Mouse (Mus musculus) spleen, postnatal 14 days (tissue): Measurements from ENCODE around the gene Fam50a.

Source experiments
- DNase-seq, 2 experiments: peaks; one replicate each; pipeline ENCODE4 v3.0.0; 2021 to 2022; ENCODE audit warnings: low spot score in 2 of 2

Gene Fam50a

DNA sequence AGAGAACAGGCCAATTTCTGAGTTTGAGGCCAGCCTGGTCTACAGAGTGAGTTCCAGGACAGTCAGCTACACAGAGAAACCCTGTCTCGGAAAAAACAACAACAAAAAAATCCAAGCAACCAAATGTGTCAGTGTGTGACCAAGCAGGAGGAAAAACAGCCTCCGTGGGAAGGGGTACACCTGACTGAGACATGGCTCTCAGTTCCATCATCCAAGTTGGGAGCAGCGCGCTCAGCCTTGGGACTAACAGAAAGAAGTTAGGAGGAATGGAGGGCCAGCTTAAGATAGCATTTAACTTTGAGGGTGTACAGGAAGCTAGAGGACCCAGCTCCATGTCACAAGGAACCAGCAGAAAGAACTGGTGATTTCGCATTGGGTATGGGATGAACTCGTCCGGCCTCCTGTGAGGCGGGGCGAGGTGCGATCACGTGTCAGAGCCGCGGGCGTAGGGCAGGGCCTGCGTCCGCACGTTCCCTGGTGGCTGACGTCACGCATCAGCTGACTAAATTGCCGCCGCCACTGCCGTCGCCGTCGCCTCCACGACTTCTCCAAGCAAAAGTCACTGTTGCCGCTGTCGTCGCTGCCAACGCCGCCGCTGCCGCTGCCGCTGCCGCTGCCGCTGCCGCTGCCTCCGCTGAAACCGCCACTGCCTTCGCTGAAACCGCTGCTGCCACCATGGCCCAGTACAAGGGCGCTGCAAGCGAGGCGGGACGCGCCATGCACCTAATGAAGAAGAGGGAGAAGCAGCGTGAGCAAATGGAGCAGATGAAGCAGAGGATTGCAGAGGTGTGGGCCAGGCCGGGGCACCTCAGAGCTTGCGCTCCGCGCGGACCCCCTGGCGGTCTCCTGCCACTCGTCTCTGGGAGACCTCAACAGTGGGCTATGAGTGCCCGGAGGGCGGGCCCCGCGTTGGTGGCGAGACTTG is at the start of gene Fam50a:
TSS of gene Fam50a (plus strand) at position 494 of the 925 bp plus-strand sequence.
- DNase-seq, result peak; percentile 73 to 78

DNA sequence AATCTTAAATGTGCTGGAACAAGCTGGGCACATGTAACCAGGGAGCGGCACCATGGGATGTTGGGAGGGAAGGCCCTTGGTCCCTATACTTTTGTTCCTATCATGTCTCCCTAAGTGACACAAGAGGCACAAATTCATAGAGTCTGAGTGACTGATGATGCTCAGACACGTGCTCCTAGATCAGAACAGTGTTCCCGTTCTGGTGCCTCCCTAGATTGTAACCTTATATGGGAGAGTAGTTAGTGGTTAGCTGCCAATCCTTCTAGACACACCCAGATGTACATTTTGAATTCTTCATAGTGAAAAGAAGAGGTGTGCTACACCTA is 43.1 kb upstream of the Fam50a start:
- no peak for DNase-seq

DNA sequence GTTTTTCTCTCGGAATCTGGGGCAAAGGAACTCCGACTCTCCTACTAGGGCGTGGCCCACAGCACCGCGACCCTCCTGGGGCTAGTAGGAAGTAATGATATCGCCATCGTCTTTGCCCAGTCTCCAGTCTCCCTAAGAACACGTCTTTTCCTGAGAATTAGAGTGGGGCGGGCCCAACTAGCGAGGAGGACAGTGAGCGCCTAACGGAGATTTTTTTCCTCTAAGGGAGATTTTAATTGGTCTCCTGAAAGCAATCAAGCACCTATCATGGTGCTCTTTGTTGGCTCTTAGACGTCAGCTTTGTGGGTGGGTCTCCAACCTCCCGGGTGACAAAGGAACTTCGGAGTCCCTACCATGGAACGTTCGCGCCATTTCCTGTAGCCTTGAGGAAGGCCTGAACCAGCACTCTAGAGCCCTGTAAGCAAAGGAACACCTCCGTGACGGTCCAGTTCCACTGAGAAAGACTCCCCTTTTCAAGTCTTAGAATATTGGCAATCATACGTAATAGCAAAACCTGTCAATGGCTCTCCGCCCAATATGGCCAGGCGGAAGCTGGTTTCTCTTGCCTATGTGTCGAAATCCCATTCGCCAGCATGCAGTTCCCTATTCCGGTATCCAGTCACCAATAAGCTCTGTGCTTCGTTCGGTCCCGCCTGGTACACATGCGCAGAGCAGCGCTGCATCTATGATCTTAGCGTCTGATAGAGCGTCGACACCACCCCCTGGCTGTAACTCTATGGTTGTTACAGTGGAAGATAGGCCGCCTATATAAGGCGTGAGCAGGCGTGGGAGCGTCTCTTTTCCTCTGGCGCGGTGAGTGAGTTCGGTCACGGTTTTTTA is 42.6 kb upstream of the Fam50a start, which contains the start of gene Rpl10:
TSS of gene Rpl10 (plus strand) at position 751 of the 840 bp plus-strand sequence.
- DNase-seq, result peak; percentile 69 to 77

DNA sequence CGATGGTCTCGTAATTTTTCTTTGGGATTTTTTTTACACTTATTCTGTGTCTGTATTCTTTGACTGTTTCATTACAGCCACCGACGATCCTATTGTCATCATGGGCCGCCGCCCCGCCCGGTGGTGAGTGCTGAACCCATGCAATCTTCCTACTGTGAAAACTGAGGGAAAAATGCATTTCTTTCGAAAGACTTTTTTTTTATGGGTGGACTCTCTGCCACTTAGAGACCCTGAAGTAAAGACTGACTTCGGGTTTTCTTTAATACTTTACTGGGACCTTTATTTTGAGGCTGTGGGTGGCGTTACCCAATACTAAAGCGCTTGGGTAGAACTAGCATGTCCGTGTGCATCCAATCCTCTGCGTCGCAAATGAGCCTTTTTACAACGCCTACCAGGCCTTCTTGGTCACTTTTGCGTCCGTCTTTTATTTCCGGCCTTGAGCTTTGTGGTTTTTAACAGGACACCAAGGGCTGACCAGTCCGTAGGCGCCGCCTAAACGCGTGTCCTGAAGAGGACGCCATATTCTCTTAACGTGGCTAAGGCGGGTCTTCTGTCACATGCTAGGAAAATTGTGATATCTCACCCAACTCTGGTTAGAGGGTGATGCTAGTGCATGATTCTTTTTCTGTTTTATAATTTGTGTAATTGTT is 41.8 kb upstream of the Fam50a start:
- no peak for DNase-seq

DNA sequence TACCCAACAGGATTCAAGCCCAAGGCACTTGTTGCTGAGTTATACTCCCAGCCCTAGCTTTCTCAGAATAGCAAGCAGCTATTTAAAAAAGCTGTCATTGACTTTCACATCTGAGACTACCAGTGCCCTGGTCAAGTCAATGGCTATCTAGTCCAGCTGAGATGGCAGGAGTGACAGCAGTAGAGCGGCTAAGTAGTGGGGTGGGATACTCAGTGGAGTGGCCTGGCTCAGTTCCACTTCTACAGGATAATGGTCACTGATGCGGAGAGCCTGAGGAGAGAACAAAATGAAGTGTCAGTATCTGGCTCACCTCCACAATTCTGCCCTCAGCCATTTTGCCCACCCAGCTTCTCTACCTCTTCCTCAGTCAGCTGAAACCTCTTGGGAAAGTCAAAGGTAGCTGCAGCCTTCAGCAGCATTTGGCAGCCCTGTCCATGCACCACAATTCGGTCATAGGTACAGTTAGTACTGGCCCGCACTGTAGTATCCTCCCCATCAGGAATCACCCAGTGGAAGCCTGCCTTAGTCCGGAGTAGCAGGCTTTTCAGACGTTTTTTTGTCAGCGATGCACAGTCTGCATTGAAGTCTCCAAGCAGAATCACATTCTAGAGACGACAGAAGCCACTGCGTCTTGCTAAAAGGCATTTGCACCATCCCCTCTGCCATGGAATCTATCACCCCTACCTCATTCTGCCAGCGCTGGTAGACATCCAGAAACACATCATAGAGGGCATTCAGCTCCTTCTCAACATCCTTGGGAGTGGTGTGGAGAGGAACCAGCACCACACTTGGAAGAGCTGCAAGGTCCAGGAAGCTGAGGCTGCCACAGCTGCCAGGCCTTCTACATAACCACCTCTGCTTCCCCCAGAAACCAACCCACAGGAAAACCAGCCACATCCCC is 39.2 kb upstream of the Fam50a start:
- no peak for DNase-seq

DNA sequence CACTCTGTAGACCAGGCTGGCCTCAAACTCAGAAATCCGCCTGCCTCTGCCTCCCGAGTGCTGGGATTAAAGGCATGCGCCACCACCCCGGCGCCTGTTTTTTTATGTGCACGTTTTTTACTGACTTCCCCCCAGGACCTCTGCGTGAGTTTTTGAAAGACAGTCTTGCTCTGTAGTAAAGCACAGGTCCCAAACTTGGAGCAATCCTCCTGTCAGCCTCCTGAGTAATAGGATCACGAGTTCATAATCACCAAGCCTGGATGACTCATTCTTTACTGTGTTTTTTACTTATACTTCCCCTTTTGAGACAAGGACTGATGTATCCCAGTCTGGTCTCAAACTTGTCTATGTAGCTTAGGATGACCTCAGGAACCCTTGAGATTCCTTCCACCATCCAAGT is 34.9 kb upstream of the Fam50a start:
- DNase-seq, result no peak

DNA sequence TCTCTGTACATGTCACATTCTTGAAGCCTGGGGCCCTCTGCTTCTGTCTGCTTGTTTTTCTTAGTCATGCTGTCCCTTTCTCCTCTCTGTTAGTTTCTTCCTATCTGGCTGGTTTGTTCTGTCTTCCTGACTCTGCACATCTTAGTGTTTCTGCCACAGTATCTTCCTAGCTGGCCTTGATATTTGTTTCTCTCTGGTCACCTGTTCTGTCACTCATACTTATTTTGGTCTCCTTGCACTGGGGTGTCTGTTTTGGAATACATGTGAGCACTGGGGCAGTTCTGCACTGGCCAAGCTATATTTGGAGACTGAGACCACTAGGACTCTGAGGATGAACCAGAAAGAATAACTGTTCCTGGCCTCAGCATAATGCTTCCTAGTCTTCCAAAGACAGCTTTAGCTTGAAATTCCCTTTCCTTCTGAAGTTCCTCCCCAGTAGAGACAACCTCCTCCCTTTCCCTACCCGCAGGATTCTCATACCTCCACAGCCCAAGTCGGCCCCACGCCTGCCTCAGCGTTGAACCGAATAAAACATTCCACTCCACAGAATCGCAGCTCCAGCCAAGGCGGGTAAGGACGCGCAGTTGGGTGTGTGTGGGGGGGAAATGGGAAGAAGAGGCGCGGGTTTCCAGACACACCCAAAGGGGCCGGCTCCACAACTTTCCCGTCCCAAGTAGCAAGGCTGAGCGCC is 31.6 kb upstream of the Fam50a start:
- DNase-seq, result no peak

DNA sequence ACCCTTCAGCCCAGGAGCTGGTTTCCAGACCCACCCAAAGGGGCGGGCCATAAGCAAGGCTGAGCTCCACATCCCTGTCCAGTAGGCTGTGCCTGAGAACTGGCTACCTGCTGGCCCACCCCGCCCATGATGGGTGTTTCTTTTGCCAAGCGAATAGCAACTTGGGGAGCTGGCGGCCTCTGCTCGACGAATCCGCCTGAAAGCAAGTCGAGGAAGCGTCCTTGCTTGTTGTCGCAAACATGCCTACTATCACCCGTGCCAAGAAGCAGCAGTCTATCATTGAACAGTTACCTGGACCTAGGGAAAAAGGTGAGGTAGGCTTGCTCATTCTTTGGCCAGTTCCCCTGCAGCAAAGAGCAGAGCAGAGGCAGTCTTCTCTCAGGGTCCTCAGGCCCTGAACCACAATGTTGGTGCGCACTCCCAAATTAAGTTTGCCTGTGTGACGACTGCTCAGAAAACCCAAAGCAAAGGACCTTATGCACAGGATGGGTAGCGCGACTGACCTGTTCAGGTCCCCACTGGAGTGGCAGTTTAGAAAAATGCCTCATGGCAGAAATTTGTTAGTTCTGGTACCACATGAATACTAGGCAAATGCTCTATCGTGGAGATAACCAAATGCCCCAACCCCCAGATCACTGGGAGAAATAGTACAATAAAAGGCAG is 31.0 kb upstream of the Fam50a start, which contains the start of the genes Taz and Dnase1l1:
TSS of gene Taz (plus strand) at position 181 of the 663 bp plus-strand sequence.
TSS of gene Dnase1l1 (minus strand) at position 606 of the 663 bp plus-strand sequence.
- DNase-seq, result peak; percentile 47 to 62

DNA sequence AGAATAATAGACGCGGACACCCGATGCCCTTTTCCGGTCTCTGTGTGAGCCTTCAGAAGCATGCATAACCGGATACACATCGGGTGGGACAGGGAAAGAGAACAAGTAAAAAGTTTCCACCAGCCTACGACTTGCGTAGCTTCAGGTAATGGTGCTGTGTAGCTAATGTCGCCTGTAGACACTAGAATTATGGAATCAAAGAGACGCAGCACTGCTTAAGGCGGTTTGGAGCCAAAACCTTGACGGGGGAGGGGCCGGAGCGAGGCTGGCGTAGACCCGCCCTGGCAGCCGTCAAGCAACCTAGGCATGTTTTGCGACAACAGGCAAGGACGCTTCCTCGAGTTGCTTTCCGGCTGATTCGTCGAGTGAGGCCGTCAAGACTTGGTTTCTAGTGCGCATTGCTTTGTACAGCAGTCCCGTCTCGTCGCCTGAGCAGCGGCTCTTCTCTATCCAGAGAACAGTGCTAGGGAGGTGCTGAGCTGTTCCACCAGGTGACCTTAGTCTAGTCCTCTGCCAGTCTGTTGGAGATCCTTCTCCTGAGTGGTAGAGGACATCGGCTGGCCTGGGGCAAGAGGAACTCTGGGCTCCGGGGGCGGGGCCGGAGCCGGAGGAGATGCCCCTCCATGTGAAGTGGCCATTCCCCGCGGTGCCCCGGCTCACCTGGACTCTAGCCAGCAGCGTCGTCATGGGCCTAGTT is 30.3 kb upstream of the Fam50a start:
- DNase-seq, result peak; percentile 71 to 77

DNA sequence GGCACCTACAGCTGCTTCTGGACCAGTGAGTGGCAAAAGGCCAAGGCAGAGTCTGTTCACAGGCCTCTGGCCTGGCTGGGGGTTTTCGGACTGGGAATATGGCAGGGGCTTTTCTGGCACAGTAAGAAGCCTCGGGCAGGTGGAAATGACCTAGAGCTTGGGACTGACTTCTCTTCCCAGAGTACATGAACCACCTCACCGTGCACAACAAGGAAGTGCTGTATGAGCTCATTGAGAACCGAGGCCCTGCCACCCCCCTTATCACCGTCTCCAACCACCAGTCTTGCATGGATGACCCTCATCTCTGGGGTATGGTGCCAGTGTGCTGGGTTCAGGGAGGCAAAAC is 29.8 kb upstream of the Fam50a start:
- no peak for DNase-seq

DNA sequence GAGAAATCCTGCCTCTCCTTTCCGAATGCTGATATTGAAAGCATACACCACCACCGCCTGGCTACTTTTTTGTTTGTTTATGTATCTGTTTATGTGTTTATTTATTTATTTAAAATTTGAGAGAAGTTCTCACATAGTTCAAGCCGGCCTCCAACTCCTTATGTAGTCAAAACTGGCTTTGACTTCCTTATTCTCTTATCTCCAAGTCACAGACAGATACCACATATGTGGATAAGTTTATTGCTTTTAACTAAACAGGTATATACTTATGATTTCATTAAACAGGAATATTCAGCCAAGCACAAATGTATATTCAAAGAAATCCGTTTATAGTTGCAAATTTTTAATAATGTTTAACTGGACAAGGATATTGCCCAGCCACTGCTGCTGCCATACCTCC is 19.4 kb upstream of the Fam50a start:
- DNase-seq, result no peak

DNA sequence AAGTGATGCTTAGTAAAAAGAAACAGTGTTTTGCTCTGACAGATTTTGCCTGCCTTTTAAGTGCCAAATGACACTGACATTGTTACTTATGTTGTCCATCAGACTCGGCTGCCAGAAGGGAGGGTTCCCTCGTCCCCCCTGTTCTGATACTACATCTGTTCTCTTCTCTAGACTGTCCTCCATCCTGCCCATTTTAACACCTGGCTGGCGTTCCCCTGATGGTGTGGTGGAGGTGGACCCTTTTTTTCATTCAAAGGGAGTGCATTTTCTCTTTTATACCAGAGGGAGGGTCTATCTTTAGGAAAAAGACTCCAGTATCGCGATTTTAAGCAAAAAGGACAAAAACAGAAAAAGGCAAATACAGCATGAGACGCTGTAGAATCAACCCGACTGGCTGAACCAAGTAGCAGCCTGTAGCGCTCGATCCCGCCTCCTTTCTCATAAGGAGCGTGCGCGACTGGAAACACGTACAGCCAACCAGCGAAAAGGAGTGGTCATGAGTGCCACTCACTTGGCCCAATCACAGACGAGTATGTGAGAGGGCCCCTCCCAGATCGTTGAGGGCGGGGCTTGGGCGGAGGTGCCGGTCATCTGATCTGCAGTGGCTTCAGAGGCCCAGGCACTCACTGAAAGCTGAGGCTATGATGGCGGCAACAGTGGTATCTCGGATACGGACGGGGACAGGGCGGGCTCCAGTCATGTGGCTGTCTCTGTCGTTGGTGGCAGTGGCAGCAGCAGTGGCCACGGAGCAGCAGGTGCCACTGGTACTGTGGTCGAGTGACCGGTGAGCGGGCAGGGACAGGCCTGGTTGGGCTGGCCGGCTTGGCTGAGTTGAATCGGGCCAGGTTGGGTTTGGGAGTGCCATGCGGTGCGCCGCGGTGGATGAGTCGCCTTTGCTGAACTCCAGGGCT is 16.0 kb upstream of the Fam50a start, which contains the start of gene Atp6ap1:
TSS of gene Atp6ap1 (plus strand) at position 560 of the 911 bp plus-strand sequence.
- DNase-seq, result peak; percentile 86 to 87

DNA sequence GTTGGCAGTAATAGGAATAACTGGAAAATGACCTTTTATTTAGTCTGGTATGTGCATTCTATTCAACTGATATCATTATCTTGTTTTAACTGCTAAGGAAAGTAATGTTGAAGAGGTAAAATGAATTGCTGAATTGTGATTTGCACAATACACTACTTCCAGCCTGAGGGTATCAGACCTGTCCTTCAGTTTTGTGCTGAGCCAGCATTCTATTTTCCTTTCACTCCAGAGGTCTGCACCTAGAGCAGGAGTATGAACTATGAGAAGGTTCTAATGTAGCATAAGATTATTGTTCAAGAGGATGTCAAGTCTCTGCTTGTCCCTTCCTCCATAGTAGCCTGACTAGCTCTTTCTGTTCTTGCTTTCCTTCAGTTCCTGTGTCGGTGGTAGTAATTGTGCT is 14.5 kb upstream of the Fam50a start:
- no peak for DNase-seq

DNA sequence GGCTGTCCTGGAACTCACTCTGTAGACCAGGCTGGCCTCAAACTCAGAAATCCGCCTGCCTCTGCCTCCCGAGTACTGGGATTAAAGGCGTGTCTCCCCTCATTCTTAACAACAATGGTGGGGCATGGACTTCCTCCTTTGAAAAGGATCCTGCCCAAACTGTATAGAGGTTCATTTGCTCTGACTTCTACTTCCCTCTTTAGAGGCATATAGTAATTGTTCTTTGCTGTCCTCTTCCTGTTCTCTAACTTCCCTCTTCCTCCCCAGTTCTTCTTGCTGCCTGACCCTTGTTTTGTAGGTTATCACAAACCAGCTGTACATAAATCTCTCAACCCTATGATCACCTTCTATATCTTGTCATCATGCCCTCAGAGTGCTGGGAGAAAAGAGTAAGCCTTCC is 13.1 kb upstream of the Fam50a start:
- no peak for DNase-seq

DNA sequence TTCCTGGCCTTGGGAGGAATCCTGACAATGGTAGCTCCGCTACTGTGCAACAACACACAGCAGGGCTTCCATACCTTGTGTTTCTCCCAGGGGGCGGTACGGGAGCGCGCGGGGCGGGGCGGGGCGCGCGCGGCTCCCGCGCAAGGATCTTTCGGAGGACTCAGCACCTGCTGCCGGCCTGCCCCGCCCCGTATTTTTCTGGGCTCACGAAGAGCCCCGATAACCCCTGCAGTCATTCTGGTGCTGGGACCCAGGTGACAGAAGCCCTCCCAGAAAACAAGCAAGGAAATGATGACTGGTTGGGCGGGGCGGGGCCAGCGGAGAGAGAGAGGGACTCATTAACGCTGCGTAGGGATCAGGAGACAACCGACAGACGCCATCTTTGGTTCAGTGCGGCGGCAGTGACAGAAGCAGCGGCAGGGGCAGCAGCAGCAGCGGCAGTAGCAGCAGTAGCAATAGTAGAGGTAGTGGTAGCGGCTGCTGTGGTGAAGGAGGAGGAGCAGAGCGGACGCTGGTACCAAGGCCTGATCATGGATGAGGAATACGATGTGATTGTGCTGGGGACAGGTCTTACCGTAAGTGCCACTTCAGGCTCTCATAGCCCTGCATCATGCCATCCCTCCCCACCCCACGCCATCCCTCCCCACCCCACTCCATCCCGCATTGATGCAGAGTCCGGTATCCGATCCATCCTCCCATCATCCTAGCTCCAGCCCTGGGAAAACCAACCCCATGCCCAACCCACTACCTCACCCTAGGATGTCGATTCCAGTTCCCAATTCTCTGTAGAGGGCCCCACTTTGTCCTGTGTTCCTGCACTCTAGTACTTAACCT is 7.7 kb upstream of the Fam50a start, which contains the start of gene Gdi1:
TSS of gene Gdi1 (plus strand) at position 132 of the 834 bp plus-strand sequence.
- DNase-seq, result peak; percentile 48 to 60

DNA sequence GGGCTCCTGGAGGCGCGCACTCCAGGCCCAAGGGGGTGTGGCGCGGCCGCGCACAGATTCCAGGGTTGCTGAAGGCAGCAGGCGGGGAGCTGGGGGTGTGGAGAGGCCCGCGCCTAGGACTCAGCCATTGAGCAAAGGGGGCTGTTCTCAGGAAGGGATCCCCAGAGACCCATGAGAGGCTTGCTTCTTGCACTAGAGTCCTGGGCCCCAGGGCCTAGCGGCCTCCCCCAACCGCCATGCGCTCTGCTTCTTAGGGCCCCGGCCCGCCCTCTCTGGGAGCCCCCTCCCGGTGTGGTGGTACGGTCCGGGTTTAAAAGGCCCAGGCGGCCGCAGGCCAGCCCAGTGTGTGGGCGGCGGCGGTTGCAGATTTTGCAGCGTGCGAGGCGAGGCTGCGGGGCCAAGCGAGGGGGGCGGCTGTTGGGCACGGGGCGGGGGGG is 15.9 kb downstream of the Fam50a start, which contains the start of gene Plxna3:
TSS of gene Plxna3 (plus strand) at position 342 of the 437 bp plus-strand sequence.
- DNase-seq, result peak; percentile 36 to 49

DNA sequence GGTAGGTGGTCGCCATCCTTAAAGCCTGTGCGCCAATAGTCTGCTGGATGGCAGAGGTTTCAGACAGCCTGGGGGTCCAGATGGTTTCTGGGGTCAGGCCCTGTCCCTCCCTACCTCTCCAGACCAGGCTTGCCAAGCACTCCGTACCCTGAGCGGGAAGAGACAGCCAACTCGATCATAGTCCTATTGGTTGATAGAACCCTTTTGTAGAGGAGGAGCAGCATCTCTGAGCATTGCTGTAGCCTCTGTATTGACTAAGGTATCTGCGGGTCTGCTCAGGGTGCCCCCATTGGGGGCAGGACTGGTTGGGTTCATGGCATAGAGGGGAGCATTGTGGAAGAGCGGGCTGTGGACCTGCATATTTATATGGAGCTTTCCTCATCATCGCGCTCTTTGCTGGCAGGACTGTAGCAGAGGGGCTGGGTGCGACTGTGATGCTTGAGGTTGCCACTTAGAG is 16.4 kb downstream of the Fam50a start:
- DNase-seq, result no peak
